Mouse (Mus musculus) mature B cell (primary cell): ENCODE results near the gene Pkp1.

Experiments used
- in situ Hi-C: fragments of 300-500 bp; cut with MboI; formaldehyde crosslinking; loops from 2 replicates; pipeline ENCODE4 v1.14.3; 2019

Gene Pkp1

GRCm38 (mm10) chr1:135918644-135919407 is at the start of gene Pkp1:
Gene Pkp1 (minus strand): TSS chr1:135919207.
- in situ Hi-C loops, result no loop called here

GRCm38 (mm10) chr1:135967739-135968138 is 48.7 kb upstream of the Pkp1 start:
- in situ Hi-C loops, result no loop called here

- in situ Hi-C loops, result no loop called here
Observed at GRCm38 (mm10) chr1:135964561-135964960, 45.6 kb upstream of the Pkp1 start.

GRCm38 (mm10) chr1:135963177-135963576 is 44.2 kb upstream of the Pkp1 start:
- in situ Hi-C loops, result no loop called here

GRCm38 (mm10) chr1:135958483-135958882 is 39.5 kb upstream of the Pkp1 start:
- in situ Hi-C loops, result no loop called here

- in situ Hi-C loops, result no loop called here
Observed at GRCm38 (mm10) chr1:135948871-135949270, 29.9 kb upstream of the Pkp1 start.

- in situ Hi-C loops, result no loop called here
Observed at GRCm38 (mm10) chr1:135946247-135946646, 27.2 kb upstream of the Pkp1 start.

- in situ Hi-C loops, result no loop called here
Observed at GRCm38 (mm10) chr1:135945711-135946110, 26.7 kb upstream of the Pkp1 start.

- in situ Hi-C loops, result no loop called here
Observed at GRCm38 (mm10) chr1:135944526-135945259, 25.7 kb upstream of the Pkp1 start.

GRCm38 (mm10) chr1:135943713-135944112 is 24.7 kb upstream of the Pkp1 start:
- in situ Hi-C loops, result no loop called here

GRCm38 (mm10) chr1:135942116-135942515 is 23.1 kb upstream of the Pkp1 start:
- in situ Hi-C loops, result no loop called here

- in situ Hi-C loops, result no loop called here
Observed at GRCm38 (mm10) chr1:135941259-135942006, 22.4 kb upstream of the Pkp1 start.

- in situ Hi-C loops, result no loop called here
Observed at GRCm38 (mm10) chr1:135936091-135936490, 17.1 kb upstream of the Pkp1 start.

- in situ Hi-C loops, result no loop called here
Observed at GRCm38 (mm10) chr1:135933704-135934293, 14.8 kb upstream of the Pkp1 start.

GRCm38 (mm10) chr1:135929876-135930275 is 10.9 kb upstream of the Pkp1 start:
- in situ Hi-C loops, result no loop called here

GRCm38 (mm10) chr1:135925848-135926247 is 6.8 kb upstream of the Pkp1 start:
- in situ Hi-C loops, result no loop called here

- in situ Hi-C loops, result no loop called here
Observed at GRCm38 (mm10) chr1:135924377-135924994, 5.5 kb upstream of the Pkp1 start.

GRCm38 (mm10) chr1:135923229-135923628 is 4.2 kb upstream of the Pkp1 start:
- in situ Hi-C loops, result no loop called here

- in situ Hi-C loops, result no loop called here
Observed at GRCm38 (mm10) chr1:135917206-135917605, 1.8 kb downstream of the Pkp1 start.

- in situ Hi-C loops, result no loop called here
Observed at GRCm38 (mm10) chr1:135916486-135917058, 2.4 kb downstream of the Pkp1 start.

- in situ Hi-C loops, result no loop called here
Observed at GRCm38 (mm10) chr1:135913657-135914056, 5.3 kb downstream of the Pkp1 start.
